Mouse (Mus musculus) liver, embryonic 13.5 days (tissue): ENCODE results near the gene Rnf152. TPM values are rescaled to one million over a fixed set of nuclear protein-coding genes. Genes with fewer than 3 reads are reported as not detected.

Experiments
- ATAC-seq: fragments of 200-750 bp; cut with Nextera tagmentation; 2 replicates; pipeline ENCODE4 v1.8.0; 2017; ENCODE audit warnings: low read depth, mild to moderate bottlenecking, moderate number of reproducible peaks, moderate library complexity
- DNase-seq: peaks from one replicate; pipeline ENCODE4 v3.0.0; 2022
- H3K27ac ChIP-seq: fragments of 300-500 bp; sonication (generic); 2 replicates; pipeline ENCODE4 v1.5.1; 2015; ENCODE audit warnings: moderate library complexity, mild to moderate bottlenecking, inconsistent platforms
- H3K27me3 ChIP-seq: fragments of 300-500 bp; sonication (generic); 2 replicates; pipeline ENCODE4 v1.6.1; 2015; ENCODE audit warnings: mild to moderate bottlenecking, inconsistent platforms
- H3K36me3 ChIP-seq: fragments of 300-500 bp; sonication (generic); 2 replicates; pipeline ENCODE4 v1.6.1; 2015; ENCODE audit warnings: mild to moderate bottlenecking, inconsistent platforms
- H3K4me1 ChIP-seq: fragments of 300-500 bp; sonication (generic); replicated peaks from 2 replicates; pipeline ENCODE4 v1.6.1; 2015; ENCODE audit warnings: inconsistent platforms
- H3K4me2 ChIP-seq: fragments of 300-500 bp; sonication (generic); 2 replicates; pipeline ENCODE4 v1.6.1; 2015; ENCODE audit warnings: inconsistent platforms, mild to moderate bottlenecking, moderate library complexity
- H3K4me3 ChIP-seq: fragments of 300-500 bp; sonication (generic); replicated peaks from 2 replicates; pipeline ENCODE4 v1.5.1; 2015; ENCODE audit warnings: mild to moderate bottlenecking, inconsistent platforms
- H3K9ac ChIP-seq: fragments of 300-500 bp; sonication (generic); 2 replicates; pipeline ENCODE4 v1.6.1; 2015; ENCODE audit warnings: mild to moderate bottlenecking, inconsistent platforms
- H3K9me3 ChIP-seq: fragments of 300-500 bp; sonication (generic); replicated peaks from 2 replicates; pipeline ENCODE4 v1.6.1; 2016; ENCODE audit warnings: inconsistent platforms
- WGBS: fragments of 180-500 bp; shearing (Covaris S2); methylation state at CpG from one replicate; pipeline ENCODE4 v1.1.7; 2015; ENCODE audit not compliant: insufficient replicate concordance; 5-methylcytosine and 5-hydroxymethylcytosine counted together
- polyA plus RNA-seq: library from polyadenylated mRNA; unstranded; fragments of >200 nt; fragmentation: Nextera tagmentation; extraction: Ambion mirVana; gene quantifications from 2 replicates; pipeline ENCODE4 v1.2.1, GENCODE M21; 2015

Gene Rnf152
- polyA plus RNA-seq, 1 experiment from 2014 or later = 0.05 TPM

DNA sequence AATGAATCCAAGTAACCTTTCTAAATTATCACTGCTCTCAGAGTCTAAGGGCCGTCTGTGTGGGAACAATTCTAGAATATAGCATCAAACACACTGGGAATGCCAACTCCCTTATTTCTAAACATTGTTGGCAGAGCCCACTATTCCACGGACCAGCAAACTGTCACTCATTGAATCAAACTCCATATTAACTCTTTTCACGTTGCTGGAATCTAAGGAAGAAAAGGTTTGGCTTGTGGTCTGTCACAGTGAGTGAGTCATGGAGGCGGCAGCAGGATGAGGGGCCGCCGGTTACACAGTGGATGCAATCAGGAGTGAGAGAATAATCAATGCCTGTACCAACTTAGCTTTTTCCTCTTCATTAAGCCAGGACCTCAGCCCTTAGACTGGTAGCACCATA, 54.3 kb downstream of the Rnf152 start:
- no peak overlapping the region for H3K4me3 ChIP-seq
- H3K9me3 ChIP-seq = no peaks in the 10 kb centered on the region
- no peak for ATAC-seq
- no peak for DNase-seq
- no peaks in the 10 kb centered on the region for H3K36me3 ChIP-seq
- H3K4me1 ChIP-seq = no peaks in the 10 kb centered on the region
- H3K9ac ChIP-seq = no peak overlapping the region
- no peak overlapping the region for H3K27ac ChIP-seq
- no peak overlapping the region for H3K4me2 ChIP-seq
- WGBS = 53% methylated on average over 6 of the region's 6 CpGs
- H3K27me3 ChIP-seq = no peaks in the 10 kb centered on the region

DNA sequence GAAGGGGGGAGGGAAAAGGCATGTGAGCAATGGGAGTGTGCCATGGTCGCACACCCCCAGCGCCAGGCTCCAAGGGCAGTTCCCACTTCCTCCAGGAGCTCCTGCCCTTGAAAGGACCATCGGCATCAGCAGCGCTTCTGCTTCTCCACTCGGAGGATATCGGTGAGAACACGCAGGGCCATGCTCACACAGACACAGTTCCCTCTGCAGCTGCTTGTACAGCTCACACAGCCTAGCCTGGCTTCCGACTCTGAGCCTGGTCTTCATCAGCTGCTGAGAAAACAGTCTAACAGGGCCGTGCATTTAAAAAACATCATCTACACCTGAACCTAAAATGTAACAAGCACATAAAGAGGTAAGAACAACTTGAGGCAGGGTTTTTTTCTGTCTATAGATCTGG, 54.7 kb downstream of the Rnf152 start:
- Histone ChIP-seq H3K4me1 (no peaks in the 10 kb centered on the region), H3K9me3 (no peaks in the 10 kb centered on the region), H3K27me3 (no peaks in the 10 kb centered on the region), H3K4me3 (no peak overlapping the region), H3K27ac (no peak overlapping the region), H3K36me3 (no peaks in the 10 kb centered on the region), H3K4me2 (no peak overlapping the region), H3K9ac (no peak overlapping the region)
- 68% methylated on average over 9 of the region's 9 CpGs for WGBS
- ATAC-seq (no peak), DNase-seq (no peak)

DNA sequence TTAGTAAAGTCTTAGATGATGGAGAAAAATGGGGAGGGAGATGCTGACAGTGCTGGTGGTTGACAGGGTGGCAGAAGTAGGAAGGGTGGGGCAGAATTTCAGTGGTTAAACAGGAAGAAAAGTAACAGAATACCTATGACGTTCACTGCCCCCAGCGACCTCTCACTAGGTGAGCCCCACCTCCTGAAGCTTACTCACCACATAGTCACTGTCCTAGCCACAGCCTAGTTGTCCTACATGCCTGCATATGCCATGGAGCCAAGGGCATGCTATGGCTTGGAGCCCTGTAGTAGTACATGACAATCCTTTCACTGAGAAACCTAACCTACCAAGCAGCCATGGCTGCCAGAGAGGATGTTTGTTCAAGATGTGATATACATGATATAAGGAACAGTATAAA, 64.7 kb downstream of the Rnf152 start:
- H3K4me3 ChIP-seq = no peak overlapping the region
- no peak overlapping the region for H3K4me2 ChIP-seq
- H3K4me1 ChIP-seq = no peaks in the 10 kb centered on the region
- WGBS = 53% methylated on average over 2 of the region's 2 CpGs
- ATAC-seq (no peak), DNase-seq (no peak)
- no peaks in the 10 kb centered on the region for H3K27me3 ChIP-seq
- H3K9ac ChIP-seq = no peak overlapping the region
- no peak overlapping the region for H3K27ac ChIP-seq
- no peaks in the 10 kb centered on the region; the same call in 1 of the 2 replicates for H3K9me3 ChIP-seq
- no peaks in the 10 kb centered on the region for H3K36me3 ChIP-seq

DNA sequence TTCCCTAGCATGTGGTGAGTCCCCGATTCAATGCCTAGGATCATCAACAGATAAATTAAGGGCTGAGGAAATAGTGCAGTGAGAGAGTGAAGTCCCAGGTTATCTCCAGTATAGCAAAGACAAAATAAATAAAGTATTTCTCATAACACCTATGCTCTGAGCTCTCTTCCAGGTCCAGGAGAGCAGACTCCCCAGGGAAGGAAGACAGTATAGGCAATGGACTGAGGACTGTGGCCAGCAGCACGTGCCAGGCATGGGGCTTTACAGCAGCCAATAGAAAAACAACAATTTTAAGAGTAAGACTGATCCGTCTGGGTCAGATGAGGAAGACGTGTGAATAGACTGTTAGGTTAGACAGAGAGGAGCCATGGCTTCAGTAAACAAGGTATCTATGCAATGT, 69.0 kb downstream of the Rnf152 start:
- 54% methylated on average over 4 of the region's 4 CpGs for WGBS
- Histone ChIP-seq H3K4me2 (no peak overlapping the region), H3K4me1 (no peaks in the 10 kb centered on the region), H3K9ac (no peak overlapping the region), H3K4me3 (no peak overlapping the region), H3K36me3 (no peaks in the 10 kb centered on the region), H3K27me3 (no peaks in the 10 kb centered on the region), H3K9me3 (no peaks in the 10 kb centered on the region), H3K27ac (no peak overlapping the region)
- DNase-seq (no peak), ATAC-seq (no peak)

DNA sequence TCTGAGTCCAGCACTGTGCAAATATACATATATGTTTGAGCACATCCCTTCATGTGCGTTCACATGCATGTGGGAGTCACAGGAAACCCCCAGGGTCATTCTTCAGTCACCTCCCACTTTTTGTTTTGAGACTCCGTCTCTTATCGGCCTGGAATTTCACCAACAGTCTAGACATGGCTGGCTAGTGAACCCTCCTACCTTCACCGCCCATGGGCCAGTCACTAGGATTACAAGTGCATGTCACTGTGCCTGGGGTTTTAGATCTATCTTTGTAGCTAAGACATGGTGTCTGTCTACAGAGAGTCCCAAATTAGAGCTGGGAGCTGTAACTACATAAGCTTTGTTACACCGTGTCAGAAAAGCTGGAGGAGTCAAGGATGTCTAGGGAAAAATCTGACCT, 69.6 kb downstream of the Rnf152 start:
- ATAC-seq = no peak
- no peaks in the 10 kb centered on the region for H3K27me3 ChIP-seq
- no peaks in the 10 kb centered on the region for H3K4me1 ChIP-seq
- WGBS = 68% methylated on average over 5 of the region's 5 CpGs
- DNase-seq = no peak
- H3K9me3 ChIP-seq = no peaks in the 10 kb centered on the region
- H3K4me3 ChIP-seq = no peak overlapping the region
- no peaks in the 10 kb centered on the region for H3K36me3 ChIP-seq
- H3K9ac ChIP-seq = no peak overlapping the region
- no peak overlapping the region for H3K4me2 ChIP-seq
- no peak overlapping the region for H3K27ac ChIP-seq

DNA sequence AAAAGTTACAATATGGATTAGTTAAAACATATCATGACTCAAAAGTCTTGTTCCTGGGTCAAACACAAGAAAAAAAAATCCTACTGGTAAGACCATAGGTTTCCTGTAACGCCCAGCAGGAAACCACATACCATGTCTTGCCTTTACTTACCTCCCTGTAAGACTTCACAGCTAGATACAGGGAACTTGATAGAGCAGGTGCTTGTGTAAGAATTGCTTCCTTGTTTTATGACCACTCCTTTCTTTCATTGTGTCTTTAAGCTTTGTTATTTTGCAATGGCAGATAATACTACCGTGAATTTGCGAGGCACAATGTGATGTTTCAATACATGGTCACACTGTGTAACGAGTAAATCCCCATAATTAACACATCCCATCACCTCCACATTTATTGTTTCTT, 71.5 kb downstream of the Rnf152 start:
- H3K4me1 ChIP-seq = no peaks in the 10 kb centered on the region
- ATAC-seq (no peak), DNase-seq (no peak)
- no peaks in the 10 kb centered on the region for H3K9me3 ChIP-seq
- no peaks in the 10 kb centered on the region for H3K27me3 ChIP-seq
- H3K4me2 ChIP-seq = no peak overlapping the region
- no peak overlapping the region for H3K27ac ChIP-seq
- no peak overlapping the region for H3K9ac ChIP-seq
- WGBS = 57% methylated on average over 4 of the region's 4 CpGs
- H3K4me3 ChIP-seq = no peak overlapping the region
- no peaks in the 10 kb centered on the region for H3K36me3 ChIP-seq

DNA sequence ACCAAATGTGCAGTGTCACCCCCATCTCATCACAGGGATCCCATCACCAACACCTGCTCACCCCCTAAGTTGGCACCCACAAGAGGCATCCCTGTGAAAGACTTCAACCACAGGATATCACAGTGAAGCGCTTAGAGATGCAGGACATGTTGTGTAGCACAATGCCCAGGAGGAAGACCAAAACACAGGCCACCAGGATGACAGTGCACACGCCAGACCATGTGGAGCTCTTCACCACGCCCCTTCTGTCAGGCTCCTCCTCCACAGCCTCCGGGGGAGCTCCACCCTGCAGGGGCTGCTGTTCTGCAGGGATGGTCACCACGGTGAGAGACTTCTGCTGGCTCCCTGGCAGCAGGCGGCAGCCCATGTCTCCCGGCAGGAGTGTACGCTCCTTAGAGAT, 72.4 kb downstream of the Rnf152 start:
- H3K9me3 ChIP-seq = no peaks in the 10 kb centered on the region

DNA sequence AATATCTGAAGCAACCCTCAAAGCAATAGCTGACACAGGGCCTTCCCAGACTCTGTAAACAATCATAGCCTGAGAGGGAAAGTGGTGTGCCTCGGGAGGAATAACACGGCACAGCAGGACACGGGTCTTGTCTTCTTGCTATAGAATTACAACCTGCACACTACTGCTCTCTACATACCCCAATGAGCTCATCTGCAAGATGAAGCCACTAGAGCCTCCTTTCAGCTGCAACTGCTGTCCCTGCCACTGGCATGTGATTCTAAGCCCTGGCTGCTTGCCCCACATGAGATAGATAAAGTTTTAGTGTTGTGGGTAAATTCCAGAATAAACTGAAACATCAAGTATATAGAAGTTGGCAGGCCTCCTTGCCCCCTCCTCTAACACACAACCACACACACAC, 75.2 kb downstream of the Rnf152 start:
- Histone ChIP-seq H3K27me3 (no peaks in the 10 kb centered on the region), H3K27ac (no peak overlapping the region), H3K4me3 (no peak overlapping the region), H3K36me3 (no peaks in the 10 kb centered on the region), H3K9ac (no peak overlapping the region), H3K9me3 (no peaks in the 10 kb centered on the region), H3K4me1 (no peaks in the 10 kb centered on the region), H3K4me2 (no peak overlapping the region)
- DNase-seq (no peak), ATAC-seq (no peak)
- WGBS = 63% methylated on average over 3 of the region's 3 CpGs

More for the DNA sequence above, 72.4 kb downstream of the Rnf152 start:
- H3K9ac ChIP-seq = no peak overlapping the region
- no peak overlapping the region for H3K4me3 ChIP-seq
- H3K27me3 ChIP-seq = no peaks in the 10 kb centered on the region
- WGBS = 58% methylated on average over 8 of the region's 8 CpGs
- DNase-seq (no peak), ATAC-seq (no peak)
- no peak overlapping the region for H3K4me2 ChIP-seq
- H3K27ac ChIP-seq = no peak overlapping the region
- no peaks in the 10 kb centered on the region for H3K4me1 ChIP-seq
- H3K36me3 ChIP-seq = no peaks in the 10 kb centered on the region

DNA sequence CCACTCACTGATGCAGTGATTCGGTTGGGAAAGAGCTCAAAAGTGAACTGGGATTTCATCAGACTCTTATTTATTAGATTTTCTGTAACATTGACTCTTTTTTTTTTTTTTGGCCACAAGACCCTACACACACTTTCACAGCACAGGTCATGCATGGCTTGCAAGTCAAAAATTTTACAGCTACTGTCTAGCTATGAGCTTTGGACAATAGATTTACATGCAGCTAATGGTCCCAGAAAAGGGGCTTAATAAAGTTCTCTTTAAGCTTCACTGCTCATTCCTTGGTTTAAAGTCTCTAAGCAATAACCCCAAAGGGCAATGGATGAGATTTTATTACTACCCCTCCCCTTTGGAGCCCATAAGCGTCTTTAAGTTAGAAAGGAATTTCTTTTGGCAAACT, 76.3 kb downstream of the Rnf152 start:
- Histone ChIP-seq H3K27me3 (no peaks in the 10 kb centered on the region), H3K9me3 (no peaks in the 10 kb centered on the region), H3K36me3 (no peaks in the 10 kb centered on the region), H3K4me2 (no peak overlapping the region), H3K27ac (no peak overlapping the region), H3K9ac (no peak overlapping the region), H3K4me3 (no peak overlapping the region), H3K4me1 (no peaks in the 10 kb centered on the region)
- DNase-seq = no peak
- WGBS = 55% methylated on average over 2 of the region's 2 CpGs
- ATAC-seq = no peak

DNA sequence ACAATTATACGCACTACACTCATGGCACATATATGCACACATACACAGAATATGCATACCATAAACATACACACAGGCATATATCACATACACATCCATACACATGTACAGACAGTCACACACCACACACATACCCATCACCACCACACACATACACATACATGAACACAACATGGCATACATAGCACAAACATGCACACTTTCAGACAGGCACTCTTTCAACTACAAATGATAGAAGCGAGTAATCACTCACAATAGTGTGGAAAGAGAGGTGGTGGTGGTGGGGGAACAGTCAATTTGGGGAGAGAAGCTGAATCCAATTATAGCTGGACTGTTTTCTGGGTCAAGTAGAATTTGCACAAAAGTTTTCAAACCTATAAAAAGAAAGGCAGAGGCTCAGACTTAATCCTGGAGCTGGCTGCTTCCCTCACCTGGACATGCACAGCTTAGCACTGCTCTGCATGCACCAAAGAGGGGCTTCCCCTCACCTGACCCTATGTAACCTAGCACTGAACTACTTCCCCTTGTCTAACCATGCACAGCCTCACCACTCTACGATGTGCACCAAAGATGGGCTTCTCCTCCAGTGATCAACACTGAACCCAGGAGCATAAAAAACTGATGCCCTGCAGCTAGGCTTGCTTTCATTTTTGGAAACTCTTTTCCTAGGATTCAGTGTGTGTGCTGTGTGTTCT, 81.9 kb downstream of the Rnf152 start:
- ATAC-seq (no peak), DNase-seq (no peak)
- H3K4me3 ChIP-seq = no peak overlapping the region
- no peaks in the 10 kb centered on the region for H3K4me1 ChIP-seq
- H3K4me2 ChIP-seq = no peak overlapping the region
- no peak overlapping the region for H3K9ac ChIP-seq
- H3K27ac ChIP-seq = no peak overlapping the region
- no peaks in the 10 kb centered on the region for H3K36me3 ChIP-seq
- WGBS = 59% methylated on average over 3 of the region's 3 CpGs
- no peaks in the 10 kb centered on the region for H3K9me3 ChIP-seq
- no peaks in the 10 kb centered on the region for H3K27me3 ChIP-seq

DNA sequence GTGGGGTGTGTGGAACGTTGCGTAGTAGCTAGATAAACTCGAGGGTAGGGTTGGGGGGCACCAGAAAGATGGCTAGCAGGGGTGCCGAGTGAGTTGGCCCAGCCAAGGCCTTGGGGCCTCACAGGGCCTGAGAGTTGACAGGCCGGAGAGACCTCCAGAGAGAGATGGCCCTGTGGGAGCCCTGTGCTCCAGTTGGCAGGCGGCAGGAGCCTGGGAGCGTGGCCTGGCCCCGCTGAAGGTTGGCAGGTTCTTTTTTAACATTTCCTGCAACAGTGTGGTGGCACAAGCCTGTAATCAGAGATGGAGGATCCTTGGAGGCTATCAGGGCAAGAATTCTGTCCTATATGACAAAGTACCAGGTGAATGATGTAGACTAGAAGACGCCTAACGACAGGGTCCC, 85.4 kb downstream of the Rnf152 start:
- DNase-seq (no peak), ATAC-seq (no peak)
- WGBS = 74% methylated on average over 10 of the region's 10 CpGs
- H3K4me2 ChIP-seq = no peak overlapping the region
- no peaks in the 10 kb centered on the region for H3K36me3 ChIP-seq
- no peaks in the 10 kb centered on the region for H3K27me3 ChIP-seq
- H3K4me1 ChIP-seq = no peaks in the 10 kb centered on the region
- H3K9me3 ChIP-seq = no peaks in the 10 kb centered on the region
- H3K9ac ChIP-seq = no peak overlapping the region
- no peak overlapping the region for H3K4me3 ChIP-seq
- no peak overlapping the region for H3K27ac ChIP-seq

DNA sequence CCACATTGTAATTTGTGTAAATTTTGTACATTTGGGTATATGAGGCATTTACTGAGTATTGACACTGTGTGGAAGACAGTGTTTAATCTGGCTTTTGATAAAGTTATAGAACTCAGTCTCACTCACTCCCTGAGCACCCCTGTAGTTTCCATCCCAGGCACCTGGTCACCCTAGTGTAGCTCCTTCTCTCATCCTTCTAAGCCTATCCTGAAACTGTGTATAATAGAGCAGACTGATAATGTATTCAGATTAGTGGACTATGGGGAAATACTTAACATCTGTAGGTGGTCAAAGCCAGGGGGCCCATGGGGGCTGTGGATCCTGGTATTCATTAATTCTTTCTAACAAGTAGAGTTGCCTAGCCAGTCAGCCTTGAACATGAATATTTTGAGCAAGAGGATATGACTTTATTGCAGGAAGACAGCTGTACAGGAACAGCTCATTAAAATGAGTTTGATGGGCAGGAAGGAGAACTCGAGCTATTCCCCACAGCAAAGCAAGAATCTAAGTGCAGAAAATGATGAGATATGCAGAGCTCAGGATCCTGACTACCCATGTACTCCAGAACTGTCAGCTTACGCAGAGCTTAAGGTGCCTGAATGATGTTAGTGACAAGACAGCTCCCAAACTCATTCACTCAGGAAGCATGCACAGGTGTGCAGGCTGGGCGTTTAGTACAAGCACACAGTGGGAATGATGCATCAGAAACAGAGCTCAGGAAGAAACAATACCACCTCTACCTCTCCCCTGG, 93.1 kb downstream of the Rnf152 start:
- DNase-seq (no peak), ATAC-seq (no peak)
- H3K9me3 ChIP-seq = no peaks in the 10 kb centered on the region
- H3K4me3 ChIP-seq = no peak overlapping the region
- no peak overlapping the region for H3K4me2 ChIP-seq
- H3K27me3 ChIP-seq = no peaks in the 10 kb centered on the region
- H3K36me3 ChIP-seq = no peaks in the 10 kb centered on the region
- H3K4me1 ChIP-seq = no peaks in the 10 kb centered on the region
- H3K9ac ChIP-seq = no peak overlapping the region
- 48% methylated on average over 3 of the region's 3 CpGs for WGBS
- H3K27ac ChIP-seq = no peak overlapping the region
